Mouse (Mus musculus) lung, postnatal 0 days (tissue): ENCODE results near the gene Gpr179. TPM values are rescaled to one million over a fixed set of nuclear protein-coding genes. Genes with fewer than 3 reads are reported as not detected.

ENCODE experiments used
- ATAC-seq: fragments of 200-750 bp; cut with Nextera tagmentation; 2 replicates; pipeline ENCODE4 v1.8.0; 2017; ENCODE audit warnings: moderate library complexity
- DNase-seq: peaks from one replicate; pipeline ENCODE4 v3.0.0-alpha.2; 2016; ENCODE audit warnings: low spot score
- H3K27ac ChIP-seq: fragments of 300-500 bp; sonication (generic); 2 replicates; pipeline ENCODE4 v1.5.1; 2014; ENCODE audit warnings: antibody characterized with exemption, mild to moderate bottlenecking, low read length, mixed read lengths
- H3K27me3 ChIP-seq: fragments of 300-500 bp; sonication (generic); replicated peaks from 2 replicates; pipeline ENCODE4 v1.6.1; 2014; ENCODE audit warnings: low read length, mixed read lengths; ENCODE audit not compliant: insufficient read depth
- H3K36me3 ChIP-seq: fragments of 300-500 bp; sonication (generic); 2 replicates; pipeline ENCODE4 v1.6.1; 2014; ENCODE audit warnings: low read length, mixed read lengths; ENCODE audit not compliant: insufficient read depth
- H3K4me1 ChIP-seq: fragments of 300-500 bp; sonication (generic); 2 replicates; pipeline ENCODE4 v1.6.1; 2014; ENCODE audit warnings: antibody characterized with exemption, low read depth, low read length, mixed read lengths; ENCODE audit not compliant: insufficient read depth
- H3K4me2 ChIP-seq: fragments of 300-500 bp; sonication (generic); replicated peaks from 2 replicates; pipeline ENCODE4 v1.6.1; 2014; ENCODE audit warnings: low read depth, mild to moderate bottlenecking, low read length, moderate library complexity, mixed read lengths
- H3K4me3 ChIP-seq: fragments of 300-500 bp; sonication (generic); 2 replicates; pipeline ENCODE4 v1.5.1; 2014; ENCODE audit warnings: low read depth, low read length
- H3K9ac ChIP-seq: fragments of 300-500 bp; sonication (generic); replicated peaks from 2 replicates; pipeline ENCODE4 v1.6.1; 2014; ENCODE audit warnings: low read depth, mild to moderate bottlenecking
- H3K9me3 ChIP-seq: fragments of 300-500 bp; sonication (generic); 2 replicates; pipeline ENCODE4 v1.6.1; 2016; ENCODE audit warnings: low read length, mixed read lengths
- CTCF ChIP-seq: IDR thresholded peaks from 2 replicates; pipeline ENCODE4 v1.5.1; 2016; ENCODE audit warnings: antibody characterized with exemption, mild to moderate bottlenecking
- EP300 ChIP-seq: IDR thresholded peaks from 2 replicates; pipeline ENCODE4 v1.6.1; 2016; ENCODE audit warnings: antibody characterized with exemption, mild to moderate bottlenecking, control low read depth
- WGBS: fragments of 180-500 bp; shearing (Covaris S2); extraction: QIAGEN DNeasy Blood & Tissue Kit; methylation state at CpG from one replicate; pipeline ENCODE4 v1.1.7; 2014; 5-methylcytosine and 5-hydroxymethylcytosine counted together
- polyA plus RNA-seq: library from polyadenylated mRNA; unstranded; fragments of >200 nt; fragmentation: Nextera tagmentation; extraction: Ambion mirVana; gene quantifications from 2 replicates; pipeline ENCODE4 v1.2.1, GENCODE M21; 2015

Gene Gpr179
- polyA plus RNA-seq = 0.23 and 0.24 TPM in 2 replicates

GRCm38 (mm10) chr11:97352027-97352684 lies at the start of gene Gpr179:
TSS of gene Gpr179 (minus strand) at chr11:97352077.
- Histone ChIP-seq H3K4me2 (no peak within 1 kb of the TSS), H3K4me3 (no peak within 1 kb of the TSS), H3K27ac (no peak within 1 kb of the TSS), H3K4me1 (peaks cover 4% of the 10 kb centered on the region; the same call in 1 of the 2 replicates), H3K9ac (no peak within 1 kb of the TSS), H3K36me3 (no peaks in the 10 kb centered on the region), H3K27me3 (no peaks in the 10 kb centered on the region), H3K9me3 (no peaks in the 10 kb centered on the region)
- no peak for TF ChIP-seq CTCF
- TF ChIP-seq EP300 = no peak
- DNase-seq (no peak), ATAC-seq (no peak)
- 74% methylated on average over 3 of the region's 3 CpGs for WGBS

- no peak overlapping the region for H3K27ac ChIP-seq
- H3K4me1 ChIP-seq = peaks cover 12% of the 10 kb centered on the region; the same call in 1 of the 2 replicates
- no peak overlapping the region for H3K4me2 ChIP-seq
- H3K4me3 ChIP-seq = no peak overlapping the region
- TF ChIP-seq EP300 (no peak), CTCF (no peak)
- 20% methylated on average over 6 of the region's 6 CpGs for WGBS
- H3K9me3 ChIP-seq = no peaks in the 10 kb centered on the region
- no peaks in the 10 kb centered on the region for H3K27me3 ChIP-seq
- ATAC-seq (no peak), DNase-seq (peak; percentile 29)
- H3K36me3 ChIP-seq = 0 out of 2 replicates have a peak, but pooled peaks cover 3% of the 10 kb centered on the region
- no peak overlapping the region for H3K9ac ChIP-seq
Observed at GRCm38 (mm10) chr11:97401082-97401481, 49.2 kb upstream of the Gpr179 start.

GRCm38 (mm10) chr11:97399958-97400710 lies 48.3 kb upstream of the Gpr179 start:
- no peaks in the 10 kb centered on the region for H3K27me3 ChIP-seq
- peaks cover 6% of the 10 kb centered on the region; the same call in 1 of the 2 replicates for H3K4me1 ChIP-seq
- H3K9me3 ChIP-seq = no peaks in the 10 kb centered on the region
- H3K9ac ChIP-seq = no peak overlapping the region
- 3% methylated on average over 23 of the region's 23 CpGs for WGBS
- ATAC-seq = peak; percentile 78
- H3K27ac ChIP-seq = no peak overlapping the region
- H3K4me2 ChIP-seq = peak overlapping the region; percentile 44
- no peak overlapping the region for H3K4me3 ChIP-seq
- no peak for TF ChIP-seq EP300
- peak; percentile 97 for TF ChIP-seq CTCF
- peak; percentile 96 for DNase-seq
- H3K36me3 ChIP-seq = 0 out of 2 replicates have a peak, but pooled peaks cover 6% of the 10 kb centered on the region

- Histone ChIP-seq H3K9ac (no peak overlapping the region), H3K4me2 (no peak overlapping the region), H3K4me1 (no peaks in the 10 kb centered on the region), H3K9me3 (no peaks in the 10 kb centered on the region), H3K27me3 (no peaks in the 10 kb centered on the region), H3K36me3 (peaks cover 7% of the 10 kb centered on the region; the same call in 1 of the 2 replicates), H3K27ac (no peak overlapping the region), H3K4me3 (no peak overlapping the region)
- WGBS = 60% methylated on average over 2 of the region's 2 CpGs
- DNase-seq = no peak
- ATAC-seq = no peak
- TF ChIP-seq CTCF = no peak
- no peak for TF ChIP-seq EP300
Observed at GRCm38 (mm10) chr11:97398506-97398905, 46.6 kb upstream of the Gpr179 start.

GRCm38 (mm10) chr11:97394146-97394545 lies 42.3 kb upstream of the Gpr179 start:
- DNase-seq (no peak), ATAC-seq (no peak)
- Histone ChIP-seq H3K9me3 (no peaks in the 10 kb centered on the region), H3K9ac (no peak overlapping the region), H3K4me1 (no peaks in the 10 kb centered on the region), H3K4me3 (no peak overlapping the region), H3K4me2 (no peak overlapping the region), H3K27me3 (no peaks in the 10 kb centered on the region), H3K27ac (no peak overlapping the region), H3K36me3 (peaks cover 16% of the 10 kb centered on the region; the same call in 1 of the 2 replicates)
- 67% methylated on average over 11 of the region's 11 CpGs for WGBS
- no peak for TF ChIP-seq CTCF
- TF ChIP-seq EP300 = no peak

GRCm38 (mm10) chr11:97393658-97394057 lies 41.8 kb upstream of the Gpr179 start:
- DNase-seq = no peak
- 56% methylated on average over 11 of the region's 11 CpGs for WGBS

More at GRCm38 (mm10) chr11:97393658-97394057, 41.8 kb upstream of the Gpr179 start:
- TF ChIP-seq EP300 = no peak
- TF ChIP-seq CTCF = no peak
- no peak overlapping the region for H3K4me3 ChIP-seq
- no peaks in the 10 kb centered on the region for H3K27me3 ChIP-seq
- no peak overlapping the region for H3K27ac ChIP-seq
- ATAC-seq = no peak
- H3K36me3 ChIP-seq = peaks cover 16% of the 10 kb centered on the region; the same call in 1 of the 2 replicates
- no peak overlapping the region for H3K9ac ChIP-seq
- H3K4me1 ChIP-seq = no peaks in the 10 kb centered on the region
- no peaks in the 10 kb centered on the region for H3K9me3 ChIP-seq
- H3K4me2 ChIP-seq = no peak overlapping the region
